Mouse (Mus musculus): ENCODE measurements at regions not wholly inside any gene's neighbourhood (a gene's known extent, or its start where the extent isn't known, plus 50 kb on each side); places are given as distances from the start of the nearest gene placed in this dataset.

DNA sequence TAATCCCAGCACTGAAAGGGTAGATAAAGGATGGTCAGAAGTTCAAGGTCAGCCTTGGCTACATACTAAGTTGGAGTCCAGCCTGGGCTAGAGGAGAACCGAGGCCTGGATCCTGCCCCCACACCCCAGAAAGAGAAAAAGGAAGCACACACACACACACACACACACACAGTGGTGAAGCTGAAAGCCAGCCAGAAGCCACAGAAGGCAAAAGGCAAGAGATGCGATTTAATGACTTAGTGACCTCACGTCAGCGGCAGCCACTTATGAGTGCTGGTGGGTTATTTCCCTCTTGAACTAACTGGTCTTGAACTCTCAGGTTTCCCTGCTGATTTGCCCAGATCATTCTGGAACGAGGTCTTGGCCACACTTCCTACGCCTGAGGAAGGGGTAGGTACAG lies 56.5 kb downstream of the Rplp1 start:
- TF ChIP-seq CTCF (IDR thresholded peaks at IDR 0.05; ENCODE audit: borderline replicate concordance, extremely low read depth, insufficient read depth, insufficient read length) (no peak), POLR2A (IDR thresholded peaks at IDR 0.05; ENCODE audit: borderline replicate concordance, extremely low read depth, insufficient read depth, insufficient read length, poor library complexity, severe bottlenecking) (no peak)

All from brain, embryonic 14.5 days (tissue).